Mouse (Mus musculus) heart, postnatal 4 days (tissue): Measurements from ENCODE around the gene Hist2h3c2. TPM values are rescaled to one million over a fixed set of nuclear protein-coding genes. Genes with fewer than 3 reads are reported as not detected.
"Not testable (repeated sequence)": the region's sequence is repeated elsewhere in the genome, so short reads cannot be mapped to it uniquely, and the experiment has no call there.

Source experiments
- DNase-seq: peaks from one replicate; pipeline ENCODE4 v3.0.0; 2021
- total RNA-seq, 2 experiments: library from RNA; stranded (reverse); gene quantifications; 2 replicates each; pipeline ENCODE4 v1.2.3; 2021

The Hist2h3c2 gene
- total RNA-seq, 2 experiments from 2014 or later = 209 to 211 TPM

DNA sequence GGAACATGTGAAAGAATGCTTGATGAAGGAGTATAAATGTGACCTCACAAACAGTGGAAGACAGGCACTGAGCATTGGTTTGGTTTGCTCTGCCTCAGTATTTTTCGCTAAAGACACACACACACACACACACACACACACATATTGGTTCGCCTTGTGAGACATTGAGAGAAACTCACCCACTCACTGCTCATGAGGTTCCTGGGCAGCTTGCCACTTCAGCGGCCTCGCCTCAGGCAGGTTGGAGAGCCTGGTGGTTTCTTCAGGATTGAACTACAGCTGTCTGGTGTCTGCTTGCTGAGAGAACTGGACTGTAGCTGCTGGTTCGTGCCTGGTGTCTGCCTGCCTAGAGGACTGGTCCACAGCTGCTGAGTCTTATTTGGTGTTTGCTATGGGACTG lies 21.3 kb upstream of the Hist2h3c2 start:
- DNase-seq = no peak

DNA sequence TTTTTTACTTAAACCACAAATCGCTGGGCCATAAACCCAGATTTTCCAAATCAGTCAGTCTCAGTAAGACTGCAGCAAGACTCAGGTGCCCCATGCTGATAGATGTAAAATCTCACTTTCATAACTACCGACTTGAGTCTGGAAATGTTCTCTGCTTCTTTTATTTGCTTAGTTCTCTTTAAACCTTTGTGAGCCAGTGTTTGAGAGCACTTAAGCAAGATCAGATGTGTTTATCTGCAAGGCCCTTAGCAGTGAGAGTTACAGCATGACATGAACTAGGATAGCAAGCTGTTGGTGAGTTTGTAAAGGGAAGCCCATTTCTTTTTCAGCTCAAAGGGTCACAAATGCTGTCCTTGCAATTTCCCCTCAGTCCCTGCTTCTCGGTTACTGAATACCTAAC lies 18.3 kb upstream of the Hist2h3c2 start:
- no peak for DNase-seq

DNA sequence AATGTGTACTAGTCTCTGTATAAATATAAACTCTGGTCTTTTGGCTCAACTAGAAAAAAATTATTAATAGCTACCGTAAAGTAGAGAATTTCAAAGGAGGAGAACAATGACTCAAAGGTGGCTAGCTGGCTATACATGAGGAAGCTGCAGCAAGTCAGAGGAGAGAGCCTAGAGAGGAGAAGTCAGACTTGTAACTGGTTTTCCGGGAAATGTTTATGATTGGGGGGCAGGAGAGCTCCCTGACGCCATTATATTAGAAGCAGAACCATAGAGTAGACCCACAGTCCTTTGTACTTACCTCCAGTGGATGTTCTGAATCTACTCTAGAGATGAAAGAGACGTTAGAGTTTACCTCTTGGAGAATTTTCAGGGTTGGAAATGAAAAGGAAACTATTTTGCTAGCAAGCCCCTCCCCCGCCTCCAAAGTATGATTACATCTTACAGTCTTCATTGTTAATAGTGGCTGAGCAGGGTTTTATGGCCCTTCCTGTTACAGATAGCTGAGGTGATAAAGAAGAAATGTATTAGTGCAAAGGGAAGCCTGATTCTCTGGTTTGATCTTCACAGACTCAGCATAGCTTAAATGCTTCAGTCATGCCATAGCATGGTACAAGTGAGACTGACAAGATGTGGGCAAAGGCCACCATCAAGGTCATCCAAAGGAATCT lies 17.1 kb upstream of the Hist2h3c2 start:
- no peak for DNase-seq

DNA sequence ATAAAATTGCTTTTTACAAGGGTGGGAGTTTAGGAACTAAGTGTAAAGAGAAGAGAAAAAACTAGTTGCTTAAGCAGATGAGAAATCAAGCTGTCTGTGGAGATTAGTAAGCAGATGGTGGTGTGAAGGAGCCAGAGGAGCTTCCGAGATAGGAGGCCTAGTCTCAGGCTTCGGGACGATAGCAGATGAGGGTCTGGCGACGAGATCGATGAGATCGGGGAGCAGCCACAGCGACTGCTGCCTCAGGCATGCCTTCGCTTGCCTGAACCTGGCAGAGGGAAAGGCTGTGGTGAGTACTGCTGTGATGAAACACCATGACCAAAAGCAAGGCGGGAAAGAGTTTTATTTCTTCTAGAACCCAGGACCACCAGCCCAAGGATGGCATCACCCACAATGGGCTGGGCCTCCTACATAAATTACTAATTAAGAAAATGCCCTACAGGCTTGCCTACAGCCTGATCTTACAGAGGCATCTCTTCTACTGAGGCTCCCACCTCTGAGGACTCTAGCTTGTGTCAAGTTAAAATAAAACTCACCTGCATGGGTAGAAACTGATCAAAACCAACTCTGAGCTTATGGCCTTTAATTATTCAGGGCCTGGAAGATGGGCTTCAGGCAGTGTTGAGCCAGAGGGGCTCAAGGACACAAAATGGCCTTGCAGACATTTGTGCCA lies 15.9 kb upstream of the Hist2h3c2 start:
- no peak for DNase-seq

DNA sequence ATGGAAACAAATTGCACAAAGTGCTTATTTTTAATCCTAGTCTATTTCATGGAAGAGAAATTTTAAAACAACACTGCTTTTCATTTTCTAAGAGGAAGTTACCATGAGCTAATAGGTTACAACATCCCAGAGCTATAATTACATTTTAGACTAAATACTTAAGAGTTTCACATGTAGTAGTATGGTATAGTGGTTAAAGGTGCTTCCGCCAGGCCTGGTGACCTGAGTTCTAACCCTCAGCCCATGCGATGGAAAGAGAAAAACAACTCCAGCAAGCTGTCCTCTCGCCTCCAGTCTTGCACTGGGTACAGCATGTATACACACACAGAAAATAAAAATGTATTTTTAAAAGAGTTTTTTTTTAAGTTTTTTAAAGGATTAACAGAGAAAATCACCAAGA lies 12.9 kb upstream of the Hist2h3c2 start:
- no peak for DNase-seq

DNA sequence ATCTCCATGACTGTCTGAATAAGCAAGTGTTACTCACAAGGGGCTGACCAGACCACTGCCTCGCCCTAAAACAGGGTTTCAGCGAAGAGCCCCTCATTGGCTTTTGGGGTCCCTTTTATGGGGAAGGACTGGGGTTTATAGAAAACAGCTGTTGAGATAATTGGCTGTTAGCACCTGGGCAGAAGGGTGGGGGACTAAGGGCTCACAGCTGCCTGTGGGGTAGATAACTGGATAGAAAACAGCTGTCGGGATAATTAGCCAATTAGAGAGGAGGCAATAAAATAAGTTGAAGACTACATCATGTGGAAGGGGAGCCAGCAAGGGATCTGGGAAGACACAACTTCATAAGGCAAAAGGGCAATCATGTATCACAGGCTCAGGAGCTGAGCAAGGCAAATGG lies 12.0 kb upstream of the Hist2h3c2 start:
- no peak for DNase-seq

DNA sequence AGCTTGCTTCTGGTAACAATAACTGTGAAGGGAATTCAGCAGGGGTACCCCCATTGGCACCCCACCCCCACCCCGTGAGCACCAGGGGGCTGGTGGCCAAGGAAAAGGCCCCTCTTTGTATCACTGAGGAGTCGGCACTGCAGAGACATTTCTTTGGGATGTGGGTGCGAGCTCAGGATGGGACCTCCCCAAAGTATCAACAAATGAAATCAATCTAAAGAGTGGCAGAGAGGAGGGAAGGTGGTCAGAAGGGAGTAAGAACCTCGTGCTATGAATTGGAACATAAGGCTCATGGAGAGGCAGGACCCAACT lies 10.1 kb upstream of the Hist2h3c2 start:
- no peak for DNase-seq

DNA sequence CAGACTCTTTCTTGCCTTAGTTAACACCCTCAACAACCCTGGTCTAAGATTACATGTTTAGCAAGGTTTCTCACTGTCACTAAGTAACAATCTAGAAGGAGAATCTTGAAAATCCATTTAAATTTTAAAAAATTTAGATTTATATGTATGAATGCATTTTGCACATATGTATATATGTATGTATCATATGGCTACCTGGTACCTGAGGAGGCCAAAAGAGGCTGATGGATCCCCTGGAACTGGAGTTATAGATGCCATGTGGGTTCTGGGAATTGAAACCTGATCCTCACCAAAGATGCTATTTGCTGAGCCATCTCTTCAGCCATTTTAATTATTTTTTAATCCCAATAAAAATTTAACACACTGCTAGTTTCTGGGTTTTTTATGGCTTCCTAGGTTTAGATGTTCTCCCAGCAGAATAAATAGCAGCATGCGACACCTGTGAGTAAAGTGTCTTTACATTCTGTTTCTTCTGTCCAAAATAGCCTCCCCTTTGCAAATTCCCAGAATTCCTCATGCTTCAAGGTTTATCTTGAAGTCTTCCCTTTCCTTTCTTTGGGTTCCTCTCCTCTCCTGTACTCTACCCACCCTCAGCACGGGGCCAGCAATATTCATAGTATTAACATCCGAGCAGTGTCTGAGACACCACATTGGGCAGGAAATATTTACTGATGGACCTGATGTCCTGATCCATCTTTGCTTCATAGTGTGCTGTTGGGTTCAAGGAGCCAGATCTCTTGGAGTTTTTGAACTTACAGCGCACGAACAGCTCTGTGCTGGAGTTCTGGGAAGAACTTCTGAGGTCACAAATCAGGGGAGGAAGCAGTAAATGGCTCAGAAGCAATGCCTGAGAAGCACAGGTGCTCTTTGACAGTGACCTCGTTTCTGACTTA lies 9.5 kb upstream of the Hist2h3c2 start:
- no peak for DNase-seq

DNA sequence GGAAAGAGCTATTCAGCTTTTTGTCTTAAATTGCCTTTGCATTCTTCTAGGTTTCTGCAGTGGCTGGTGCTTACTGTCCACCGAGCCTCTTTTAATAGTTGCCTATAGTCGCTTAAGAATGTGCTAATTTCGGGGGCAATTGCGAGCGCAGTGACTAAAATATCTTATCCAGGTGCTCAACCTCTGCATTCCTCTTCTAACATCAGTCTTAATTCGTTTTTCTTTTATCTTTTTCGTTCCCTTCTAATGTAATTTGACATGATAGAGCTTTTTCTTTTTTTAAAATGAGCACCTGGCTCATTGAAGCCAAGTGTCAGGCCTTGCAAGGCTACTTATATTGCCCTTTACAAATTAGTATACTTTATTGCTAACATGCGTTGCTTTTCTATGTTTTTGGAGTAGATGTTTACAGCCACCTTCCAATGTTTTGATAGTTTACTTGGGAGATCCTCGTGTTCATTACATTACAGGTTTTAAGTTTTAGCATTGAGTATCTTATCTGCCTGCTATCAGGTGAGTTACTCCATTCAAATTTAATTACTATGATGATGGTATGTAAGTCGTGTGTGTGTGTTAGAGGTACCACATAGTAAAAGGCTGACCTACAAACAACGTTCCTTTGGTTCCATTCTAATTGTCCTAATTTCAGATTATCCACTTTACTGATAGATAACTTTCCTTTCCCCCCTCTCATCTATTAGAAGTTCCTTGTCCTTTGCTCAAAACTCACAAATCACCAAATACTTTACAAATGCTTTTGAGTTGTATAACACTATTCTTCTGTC lies 8.6 kb upstream of the Hist2h3c2 start:
- DNase-seq = no peak

DNA sequence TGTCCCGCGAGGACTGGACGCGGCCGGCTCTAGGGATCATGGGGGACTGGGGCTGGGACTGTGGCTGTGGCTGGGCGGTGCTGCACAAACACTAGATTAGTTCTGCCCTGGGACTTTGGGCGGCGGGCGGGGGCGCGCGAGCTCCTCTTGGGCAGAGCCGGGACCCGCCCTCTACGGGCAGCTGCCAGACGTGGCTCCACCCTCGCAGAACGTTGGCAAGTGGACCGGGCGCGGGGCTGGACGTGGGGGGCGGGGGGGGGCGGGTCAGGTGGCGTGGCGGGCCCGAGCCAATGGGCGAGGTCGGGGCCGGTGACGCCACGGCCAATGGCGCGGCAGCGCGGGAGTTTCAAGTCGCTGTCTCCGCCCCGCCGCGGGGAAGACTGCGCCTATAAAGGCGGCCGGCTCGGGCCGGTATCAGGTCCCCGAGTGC lies 7.5 kb upstream of the Hist2h3c2 start, which contains the start of gene Hist2h3c1:
TSS of gene Hist2h3c1 (plus strand) at position 259 of the 430 bp plus-strand sequence.
- DNase-seq = not testable (repeated sequence)

DNA sequence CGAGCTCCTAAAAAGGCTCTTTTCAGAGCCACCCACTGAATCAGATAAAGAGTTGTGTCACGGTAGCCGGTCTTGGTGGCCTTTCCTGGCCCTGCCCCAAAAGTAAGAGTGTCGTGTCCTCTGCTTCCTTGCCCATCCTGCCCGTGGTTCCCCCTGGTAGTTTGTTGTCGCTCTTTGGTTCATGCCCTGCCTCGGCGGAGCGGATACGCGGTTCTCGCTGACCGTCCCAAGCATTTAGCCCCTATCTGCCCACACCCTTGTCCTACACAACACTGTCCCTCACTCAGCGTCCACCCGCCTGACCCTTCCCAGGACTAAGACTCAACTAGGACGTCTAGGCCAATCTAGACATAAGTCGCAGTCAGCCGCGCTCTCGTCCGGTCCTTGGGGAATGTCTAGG lies 7.1 kb upstream of the Hist2h3c2 start:
- not testable (repeated sequence) for DNase-seq

DNA sequence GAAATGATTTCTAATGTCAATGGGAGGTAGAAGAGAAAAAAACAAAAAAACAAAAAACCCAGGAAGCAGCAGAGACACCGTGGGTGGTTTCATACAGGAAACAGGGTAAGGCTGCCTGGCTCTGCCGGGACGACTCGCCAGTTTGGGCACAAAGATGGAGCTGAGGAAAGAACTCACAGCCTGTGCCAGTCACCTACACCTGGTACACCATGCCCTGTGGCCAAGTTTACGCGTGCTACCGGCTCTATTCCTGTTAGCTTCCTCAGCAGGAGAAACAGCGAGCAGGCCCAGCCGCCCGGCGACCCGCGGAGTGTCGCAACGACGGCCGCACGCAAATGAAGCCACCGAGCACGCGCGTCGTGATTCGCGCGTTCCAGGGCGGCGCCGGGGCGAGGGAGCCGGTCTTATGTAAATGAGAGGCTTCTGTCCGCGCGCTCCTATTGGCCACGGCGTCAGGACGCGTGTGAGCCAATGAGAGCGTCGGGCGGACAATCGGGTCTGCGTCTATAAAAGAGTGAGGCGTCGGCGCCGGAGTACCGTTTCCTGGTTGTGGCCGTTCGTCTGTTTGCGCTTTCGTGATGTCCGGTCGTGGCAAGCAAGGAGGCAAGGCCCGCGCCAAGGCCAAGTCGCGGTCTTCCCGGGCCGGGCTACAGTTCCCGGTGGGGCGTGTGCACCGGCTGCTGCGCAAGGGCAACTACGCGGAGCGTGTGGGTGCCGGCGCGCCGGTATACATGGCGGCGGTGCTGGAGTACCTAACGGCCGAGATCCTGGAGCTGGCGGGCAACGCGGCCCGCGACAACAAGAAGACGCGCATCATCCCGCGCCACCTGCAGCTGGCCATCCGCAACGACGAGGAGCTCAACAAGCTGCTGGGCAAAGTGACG lies 6.3 kb upstream of the Hist2h3c2 start, which contains the start of gene Hist2h2aa1:
TSS of gene Hist2h2aa1 (plus strand) at position 495 of the 884 bp plus-strand sequence.
- peak; percentile 84 for DNase-seq

DNA sequence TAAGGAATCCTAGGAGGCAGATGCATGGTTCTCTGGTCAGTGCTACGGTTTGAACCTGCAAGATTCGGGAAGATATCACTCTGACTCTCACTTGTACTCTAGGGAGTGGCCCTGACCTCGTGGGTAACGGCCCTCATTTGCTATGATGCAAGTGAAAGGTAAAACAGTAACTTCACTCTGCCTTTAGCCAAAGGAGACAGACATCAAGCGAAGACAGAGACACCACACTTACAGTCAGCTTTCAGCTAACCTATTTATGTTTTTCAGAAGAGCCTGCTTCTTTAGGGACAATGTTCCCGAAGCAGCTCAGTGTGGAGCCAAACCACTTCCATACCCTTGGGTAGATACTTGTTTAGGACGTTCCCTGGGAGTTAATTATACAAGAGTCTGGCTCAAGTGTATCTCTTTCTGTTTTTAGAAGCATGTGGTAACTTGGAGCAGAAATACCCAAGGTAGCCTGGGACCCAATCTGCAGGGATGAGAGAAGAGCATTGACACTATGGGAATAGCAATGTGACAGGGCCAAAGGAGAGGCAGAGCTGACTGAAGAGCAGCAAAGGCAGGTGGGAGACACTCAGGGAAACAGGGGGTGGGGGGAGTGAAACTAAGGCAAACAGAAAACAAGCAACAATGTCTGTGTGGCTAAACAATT lies 5.1 kb upstream of the Hist2h3c2 start:
- DNase-seq = no peak

DNA sequence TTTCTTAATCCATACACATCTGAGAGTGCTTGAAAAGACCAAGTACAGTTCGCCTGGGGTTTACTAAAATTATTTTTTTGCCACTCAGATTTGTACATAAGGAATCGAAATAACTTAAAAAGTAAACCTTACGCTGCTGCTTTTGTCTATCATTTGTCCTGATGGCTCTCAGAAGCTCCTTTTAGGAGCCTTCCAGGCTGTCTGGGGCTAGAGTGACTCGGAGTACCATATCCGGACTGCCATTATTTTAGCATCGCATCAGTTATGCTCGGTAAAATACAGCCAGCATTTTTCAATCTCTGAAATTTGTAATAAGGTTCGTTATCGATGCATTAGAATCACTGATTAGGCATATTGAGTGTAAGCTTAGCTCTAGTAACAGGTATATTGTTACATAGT lies 1.9 kb upstream of the Hist2h3c2 start:
- DNase-seq = no peak

DNA sequence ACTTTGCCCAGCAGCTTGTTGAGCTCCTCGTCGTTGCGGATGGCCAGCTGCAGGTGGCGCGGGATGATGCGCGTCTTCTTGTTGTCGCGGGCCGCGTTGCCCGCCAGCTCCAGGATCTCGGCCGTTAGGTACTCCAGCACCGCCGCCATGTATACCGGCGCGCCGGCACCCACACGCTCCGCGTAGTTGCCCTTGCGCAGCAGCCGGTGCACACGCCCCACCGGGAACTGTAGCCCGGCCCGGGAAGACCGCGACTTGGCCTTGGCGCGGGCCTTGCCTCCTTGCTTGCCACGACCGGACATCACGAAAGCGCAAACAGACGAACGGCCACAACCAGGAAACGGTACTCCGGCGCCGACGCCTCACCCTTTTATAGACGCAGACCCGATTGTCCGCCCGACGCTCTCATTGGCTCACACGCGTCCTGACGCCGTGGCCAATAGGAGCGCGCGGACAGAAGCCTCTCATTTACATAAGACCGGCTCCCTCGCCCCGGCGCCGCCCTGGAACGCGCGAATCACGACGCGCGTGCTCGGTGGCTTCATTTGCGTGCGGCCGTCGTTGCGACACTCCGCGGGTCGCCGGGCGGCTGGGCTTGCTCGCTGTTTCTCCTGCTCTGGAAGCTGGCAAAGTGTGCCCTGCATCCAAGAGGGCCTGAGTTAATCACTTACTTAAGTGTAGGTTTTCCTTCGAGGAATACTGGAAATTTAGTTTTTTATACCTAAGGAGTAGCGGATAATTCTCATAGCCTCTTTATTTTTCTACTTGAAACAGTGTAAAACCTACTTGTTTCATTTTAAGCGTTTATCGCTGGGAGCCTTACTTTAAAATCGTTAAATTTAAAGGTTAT lies 1.2 kb upstream of the Hist2h3c2 start, which contains the start of gene Hist2h2aa2:
TSS of gene Hist2h2aa2 (minus strand) at position 328 of the 850 bp plus-strand sequence.
- DNase-seq = peak; percentile 96

DNA sequence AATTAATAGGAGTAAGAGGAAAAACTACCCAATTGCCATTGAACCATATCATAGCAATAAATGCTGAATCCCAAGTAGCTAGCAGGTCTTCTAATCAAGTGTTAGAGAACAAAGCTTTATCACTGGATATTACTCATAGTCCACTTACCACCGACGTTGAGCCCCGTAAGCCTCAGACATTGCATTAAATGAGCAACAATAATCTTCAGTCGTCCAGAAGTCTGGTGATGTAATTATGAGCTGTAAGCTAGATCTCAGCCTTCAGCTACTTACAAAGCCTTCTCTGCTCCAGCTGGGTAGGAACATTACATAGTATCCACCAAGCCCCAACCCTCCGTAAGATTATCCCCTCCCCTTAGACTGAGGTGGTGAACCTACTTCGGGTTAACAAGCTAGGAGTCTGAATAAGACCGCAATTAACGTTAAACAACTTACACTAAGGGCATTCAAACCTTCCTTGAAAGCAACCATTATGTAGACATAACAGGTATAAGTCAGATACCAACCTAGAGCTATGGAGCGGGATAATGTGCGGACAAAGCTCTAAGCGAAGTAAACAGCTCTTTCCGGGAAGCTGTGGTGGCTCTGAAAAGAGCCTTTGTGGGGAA lies 919 bp downstream of the Hist2h3c2 start:
- no peak for DNase-seq

DNA sequence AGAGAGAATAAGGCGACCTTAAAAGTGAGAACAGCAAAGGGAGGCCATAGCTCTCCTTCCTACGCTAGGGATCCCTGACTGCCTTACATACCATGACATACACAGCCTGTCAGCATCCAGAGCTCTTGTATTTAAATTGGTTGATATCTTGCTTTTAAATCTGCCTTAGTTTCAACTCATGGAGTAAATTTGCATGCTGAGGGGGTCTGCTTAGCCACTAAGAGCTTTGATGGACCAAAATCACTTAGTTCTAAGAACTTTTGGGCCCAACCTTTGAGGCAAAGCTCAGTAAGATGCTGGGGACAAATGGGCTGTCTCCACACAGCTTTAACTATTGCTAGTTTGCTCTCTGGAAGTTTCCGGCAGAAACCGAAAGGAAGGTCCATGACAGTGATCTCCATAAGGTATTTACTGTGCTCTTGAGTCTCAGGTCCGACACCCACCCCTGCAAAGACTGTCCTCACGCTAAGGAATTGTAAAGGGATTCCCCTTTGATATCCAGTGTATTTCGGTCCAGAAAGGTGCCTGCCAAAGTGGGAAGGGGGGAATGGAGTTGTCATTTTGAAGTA lies 1.5 kb downstream of the Hist2h3c2 start:
- no peak for DNase-seq

DNA sequence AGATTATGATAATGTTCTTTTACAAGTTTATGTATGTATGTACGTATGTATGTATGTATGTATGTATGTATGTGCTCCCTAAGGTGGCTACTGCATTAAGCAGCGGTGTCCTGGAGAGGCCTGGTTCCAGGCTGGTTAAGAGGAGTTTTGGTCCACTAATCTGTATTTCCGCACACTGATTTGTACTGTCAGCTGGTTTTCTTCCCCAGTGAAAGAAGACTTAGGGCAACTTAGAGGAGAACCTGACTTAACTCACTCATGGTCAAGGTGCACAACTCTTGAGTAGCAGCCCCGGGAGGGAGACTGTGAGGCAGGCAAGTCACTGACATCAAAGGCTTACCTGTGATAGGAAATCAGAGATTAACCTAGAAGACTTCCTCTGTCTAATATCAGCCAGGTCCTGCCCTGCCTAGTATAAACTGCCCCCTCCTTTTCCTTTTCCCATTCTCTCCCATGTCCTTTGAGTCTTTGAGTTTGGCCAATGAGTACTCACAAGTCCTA lies 2.0 kb downstream of the Hist2h3c2 start:
- DNase-seq = no peak

DNA sequence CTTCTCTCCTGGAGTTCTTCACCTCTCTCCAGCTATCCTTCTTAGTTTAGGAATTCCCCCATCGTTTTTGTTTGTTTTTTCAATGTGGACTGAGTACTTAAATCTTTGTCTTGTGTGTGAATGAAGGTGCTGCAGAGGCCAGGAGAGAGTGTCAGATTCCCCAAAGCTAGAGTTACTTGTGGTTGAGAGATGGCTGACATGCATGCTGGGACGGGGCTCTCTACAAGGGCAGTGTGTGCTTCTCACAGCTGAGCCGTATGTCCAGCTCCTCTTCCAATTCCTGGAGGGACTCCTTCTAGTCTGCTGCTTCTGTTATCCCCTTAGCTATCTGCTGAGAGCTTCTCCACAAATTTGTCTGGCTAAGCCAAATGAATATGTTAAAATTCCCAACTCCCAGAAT lies 3.1 kb downstream of the Hist2h3c2 start:
- no peak for DNase-seq
